Mouse (Mus musculus): Measurements from ENCODE around the gene Zfp691. TPM values are rescaled to one million over a fixed set of nuclear protein-coding genes. Genes with fewer than 3 reads are reported as not detected.
A peak's percentile ranks its signal among the peaks of the same experiment; 100 is the strongest.

Zfp691 gene
- polyA plus RNA-seq (2015; fragmentation: Nextera tagmentation; extraction: Ambion mirVana): 5.0 and 5.4 TPM in 2 replicates

DNA sequence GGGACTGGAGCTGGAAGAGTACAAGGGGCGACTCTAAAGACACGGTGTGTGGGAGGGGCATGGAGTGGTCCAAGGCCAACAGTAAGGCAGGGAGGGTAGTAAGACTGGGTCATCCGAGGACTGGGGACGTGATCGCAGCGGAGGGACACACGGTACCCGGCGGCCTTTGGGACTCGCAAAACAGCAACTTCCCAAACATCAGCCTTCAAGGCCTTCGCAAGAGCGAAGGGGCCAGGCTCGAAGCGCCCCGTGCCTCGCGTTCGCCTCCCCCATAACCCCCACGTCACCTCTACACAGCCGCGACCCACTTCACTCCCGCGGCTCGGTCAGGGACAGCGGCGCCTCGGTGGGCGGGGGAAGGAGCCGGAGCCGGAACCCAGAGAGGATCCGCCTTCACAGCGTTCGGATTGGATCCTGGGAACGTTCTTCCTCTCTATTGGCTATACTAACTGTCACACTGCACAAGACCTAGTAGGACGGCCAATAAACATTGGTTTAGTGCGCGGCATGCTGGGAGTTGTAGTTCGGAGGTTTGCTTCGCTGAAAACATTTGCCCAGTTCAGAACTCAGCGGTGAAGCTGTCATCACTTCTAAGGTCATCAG, at the start of gene Zfp691:
Zfp691 (minus strand) TSS at position 345 of the 603 bp plus-strand sequence.
- Histone ChIP-seq H3K4me2 (replicated peaks) (peak within 1 kb of the TSS; percentile 66), H3K9ac (replicated peaks) (peak within 1 kb of the TSS; percentile 81), H3K27me3 (no peaks in the 10 kb centered on the region), H3K4me3 (peak within 1 kb of the TSS; percentile 71), H3K27ac (replicated peaks) (peak within 1 kb of the TSS; percentile 29), H3K9me3 (no peaks in the 10 kb centered on the region), H3K36me3 (0 out of 2 replicates have a peak, but pooled peaks cover 3% of the 10 kb centered on the region), H3K4me1 (peaks cover 20% of the 10 kb centered on the region)
- under 1% methylated on average over 40 of the region's 40 CpGs for WGBS
- ATAC-seq (replicated peaks): peak; percentile 100

DNA sequence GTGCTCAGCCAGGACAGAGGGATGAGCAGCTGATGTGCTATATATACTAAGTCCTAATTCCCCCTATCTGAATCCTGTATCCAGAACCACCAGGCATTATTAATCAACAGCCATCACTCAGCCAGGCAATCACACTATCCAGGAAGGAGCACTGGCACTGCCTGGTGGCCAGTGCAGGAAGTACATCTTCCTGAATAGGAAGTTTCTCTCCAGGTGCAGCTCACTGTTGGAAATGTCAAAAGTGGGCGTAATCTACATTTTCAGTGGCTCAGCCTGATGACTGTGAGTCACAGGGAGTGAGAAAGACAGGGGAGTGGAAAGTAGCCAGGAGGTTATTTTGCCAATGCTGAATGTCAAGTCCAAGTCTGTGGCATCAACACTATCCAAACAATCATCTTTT, 49.7 kb upstream of the Zfp691 start:
- no peak overlapping the region for H3K9ac ChIP-seq (replicated peaks)
- H3K4me1 ChIP-seq: no peaks in the 10 kb centered on the region
- H3K4me2 ChIP-seq (replicated peaks): no peak overlapping the region
- ATAC-seq (replicated peaks): no peak
- H3K36me3 ChIP-seq: peaks cover 34% of the 10 kb centered on the region
- WGBS: 87% methylated on average over 1 of the region's 1 CpGs
- H3K27ac ChIP-seq (replicated peaks): no peak overlapping the region
- no peak overlapping the region for H3K4me3 ChIP-seq
- no peaks in the 10 kb centered on the region for H3K27me3 ChIP-seq
- no peaks in the 10 kb centered on the region for H3K9me3 ChIP-seq

DNA sequence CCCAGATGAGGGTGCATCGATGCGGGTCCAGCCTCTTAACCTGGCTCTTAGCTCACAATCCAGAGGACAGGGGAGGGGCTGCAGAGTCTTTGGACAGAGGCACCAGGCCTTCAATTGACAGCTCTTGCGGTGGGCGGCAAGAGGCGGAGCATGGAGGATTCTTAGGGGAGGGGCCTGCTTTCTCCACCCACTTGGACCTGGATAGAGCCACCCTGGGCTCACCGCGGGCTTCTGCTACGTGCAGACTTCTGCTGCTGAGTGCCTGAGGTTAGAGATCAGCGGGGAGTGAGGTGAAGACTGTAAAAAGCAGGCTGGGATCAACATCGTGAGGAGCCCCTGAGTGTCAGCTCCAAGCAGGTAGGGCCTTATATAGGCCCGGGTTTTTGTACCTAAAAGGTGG, 44.2 kb upstream of the Zfp691 start, which contains the start of gene Tmem269:
Tmem269 (minus strand) TSS at position 49 of the 400 bp plus-strand sequence.
- no peaks in the 10 kb centered on the region for H3K9me3 ChIP-seq
- no peak for ATAC-seq (replicated peaks)
- H3K4me3 ChIP-seq: no peak within 1 kb of the TSS
- no peak within 1 kb of the TSS for H3K4me2 ChIP-seq (replicated peaks)
- H3K36me3 ChIP-seq: no peaks in the 10 kb centered on the region
- no peaks in the 10 kb centered on the region for H3K4me1 ChIP-seq
- H3K27me3 ChIP-seq: no peaks in the 10 kb centered on the region
- H3K9ac ChIP-seq (replicated peaks): no peak within 1 kb of the TSS
- 8% methylated on average over 11 of the region's 11 CpGs for WGBS
- no peak within 1 kb of the TSS for H3K27ac ChIP-seq (replicated peaks)

DNA sequence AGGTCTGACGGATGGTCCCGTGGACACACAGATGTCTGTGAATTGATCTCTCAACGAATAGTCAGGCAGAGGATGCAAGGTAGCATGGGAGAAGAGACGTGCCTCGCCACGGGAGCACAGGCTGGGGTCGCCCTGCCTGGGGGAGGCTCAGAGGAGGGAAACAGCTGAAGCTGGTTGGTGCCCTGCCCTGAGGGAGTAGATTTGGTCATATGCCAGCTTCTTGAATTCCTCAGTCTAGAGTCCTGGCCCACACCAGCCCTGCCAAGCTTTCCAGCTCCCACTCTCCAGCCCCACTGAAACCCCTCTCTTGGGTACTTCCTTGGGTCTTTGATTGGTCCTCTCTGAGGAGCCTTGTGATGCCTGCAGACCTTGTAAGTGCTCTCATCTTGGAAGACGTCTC, 42.7 kb upstream of the Zfp691 start:
- no peak overlapping the region for H3K4me3 ChIP-seq
- H3K27ac ChIP-seq (replicated peaks): no peak overlapping the region
- no peaks in the 10 kb centered on the region for H3K27me3 ChIP-seq
- ATAC-seq (replicated peaks): 0 out of 2 replicates have a peak, but pooled peaks have one; percentile 57
- H3K9ac ChIP-seq (replicated peaks): no peak overlapping the region
- no peaks in the 10 kb centered on the region for H3K9me3 ChIP-seq
- WGBS: 78% methylated on average over 8 of the region's 8 CpGs
- H3K4me1 ChIP-seq: no peaks in the 10 kb centered on the region
- no peaks in the 10 kb centered on the region for H3K36me3 ChIP-seq
- H3K4me2 ChIP-seq (replicated peaks): no peak overlapping the region

DNA sequence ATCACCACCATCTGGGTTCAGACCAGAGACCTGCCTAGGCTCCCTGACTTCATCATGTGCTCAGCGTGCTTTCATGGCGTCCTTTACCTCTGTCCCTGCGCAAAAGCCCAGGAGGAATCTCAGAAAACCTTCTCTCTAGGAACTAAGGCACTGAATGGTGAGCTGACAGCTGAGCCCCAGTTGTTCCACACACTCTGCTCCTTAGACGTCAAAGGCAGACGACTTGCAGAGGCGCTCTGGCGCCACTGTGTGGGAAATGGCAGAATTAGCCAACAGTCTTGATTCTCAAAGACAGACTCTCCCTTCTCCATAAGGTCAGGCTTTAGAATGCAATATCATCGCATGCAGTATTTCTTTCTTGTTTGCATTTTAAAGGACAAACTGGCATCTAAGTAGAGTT, 30.7 kb upstream of the Zfp691 start:
- no peak overlapping the region for H3K9ac ChIP-seq (replicated peaks)
- H3K9me3 ChIP-seq: no peaks in the 10 kb centered on the region
- WGBS: 18% methylated on average over 8 of the region's 8 CpGs
- peak; percentile 62 for ATAC-seq (replicated peaks)
- H3K4me1 ChIP-seq: no peaks in the 10 kb centered on the region
- no peak overlapping the region for H3K27ac ChIP-seq (replicated peaks)
- H3K4me3 ChIP-seq: no peak overlapping the region
- H3K27me3 ChIP-seq: no peaks in the 10 kb centered on the region
- H3K36me3 ChIP-seq: peaks cover 11% of the 10 kb centered on the region
- H3K4me2 ChIP-seq (replicated peaks): no peak overlapping the region

GRCm38 (mm10) chr4:119198105-119198504, 24.1 kb upstream of the Zfp691 start:
- 89% methylated on average over 6 of the region's 6 CpGs for WGBS
- Histone ChIP-seq H3K9ac (replicated peaks) (no peak overlapping the region), H3K4me2 (replicated peaks) (no peak overlapping the region; the same call in 1 of the 2 replicates)

GRCm38 (mm10) chr4:119195582-119196320, 21.8 kb upstream of the Zfp691 start:
- peak; percentile 11; the same call in 1 of the 2 replicates for ATAC-seq (replicated peaks)
- H3K36me3 ChIP-seq: peaks cover 2% of the 10 kb centered on the region
- peak overlapping the region; percentile 76 for H3K27ac ChIP-seq (replicated peaks)
- H3K4me1 ChIP-seq: peaks cover 26% of the 10 kb centered on the region
- peak overlapping the region; percentile 64 for H3K9ac ChIP-seq (replicated peaks)
- H3K4me2 ChIP-seq (replicated peaks): peak overlapping the region; percentile 65
- H3K4me3 ChIP-seq: peak overlapping the region; percentile 75
- no peaks in the 10 kb centered on the region for H3K9me3 ChIP-seq
- no peaks in the 10 kb centered on the region for H3K27me3 ChIP-seq
- WGBS: 7% methylated on average over 18 of the region's 18 CpGs

More at GRCm38 (mm10) chr4:119198105-119198504, 24.1 kb upstream of the Zfp691 start:
- no peak for ATAC-seq (replicated peaks)
- Histone ChIP-seq H3K27ac (replicated peaks) (no peak overlapping the region), H3K4me3 (no peak overlapping the region), H3K27me3 (no peaks in the 10 kb centered on the region), H3K36me3 (peaks cover 11% of the 10 kb centered on the region), H3K9me3 (no peaks in the 10 kb centered on the region), H3K4me1 (peaks cover 26% of the 10 kb centered on the region)

DNA sequence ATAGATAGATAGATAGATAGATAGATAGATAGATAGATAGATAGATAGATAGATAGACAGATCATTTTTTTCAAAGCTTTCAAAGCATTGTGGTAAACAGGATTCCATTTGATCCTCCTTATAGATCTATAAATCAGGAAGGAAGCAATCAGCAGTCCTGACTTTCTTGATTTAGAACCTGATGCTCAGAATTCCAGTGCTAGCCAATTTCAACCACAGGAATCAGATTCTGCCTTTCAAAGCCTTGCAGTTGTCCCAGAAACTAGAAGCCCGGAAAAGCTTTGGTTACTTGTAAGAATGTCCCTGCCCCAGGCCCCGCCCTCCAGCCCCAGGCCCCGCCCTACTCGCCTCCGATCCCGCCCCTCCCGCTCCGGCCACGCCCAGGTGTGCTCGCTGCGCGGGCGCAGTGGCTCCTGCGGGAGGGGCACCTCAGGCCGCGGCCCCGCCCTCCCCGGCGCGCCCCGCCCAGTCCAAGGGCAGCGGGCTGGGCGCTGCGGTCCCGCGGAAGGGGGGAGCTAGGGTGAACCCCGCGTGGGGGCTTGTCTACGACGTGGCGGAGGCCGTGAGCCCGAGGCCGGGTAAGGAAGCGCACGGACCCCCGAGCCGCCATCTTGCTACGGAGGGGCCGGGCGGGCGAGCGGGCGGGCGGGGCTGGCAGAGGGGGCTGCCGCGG, 21.1 kb upstream of the Zfp691 start, which contains the start of gene Svbp:
Svbp (plus strand) TSS at position 398 of the 673 bp plus-strand sequence.
- Histone ChIP-seq H3K4me1 (peaks cover 26% of the 10 kb centered on the region), H3K4me3 (peak within 1 kb of the TSS; percentile 75), H3K27ac (replicated peaks) (peak within 1 kb of the TSS; percentile 76), H3K9me3 (no peaks in the 10 kb centered on the region), H3K9ac (replicated peaks) (peak within 1 kb of the TSS; percentile 64), H3K27me3 (no peaks in the 10 kb centered on the region), H3K36me3 (no peaks in the 10 kb centered on the region), H3K4me2 (replicated peaks) (peak within 1 kb of the TSS; percentile 65)
- 0% methylated on average over 37 of the region's 47 CpGs for WGBS
- ATAC-seq (replicated peaks): peak; percentile 90

GRCm38 (mm10) chr4:119192757-119193156, 18.8 kb upstream of the Zfp691 start:
- Histone ChIP-seq H3K36me3 (no peaks in the 10 kb centered on the region), H3K4me1 (peaks cover 19% of the 10 kb centered on the region), H3K27ac (replicated peaks) (no peak overlapping the region), H3K9ac (replicated peaks) (no peak overlapping the region), H3K27me3 (no peaks in the 10 kb centered on the region), H3K4me2 (replicated peaks) (no peak overlapping the region), H3K4me3 (no peak overlapping the region), H3K9me3 (no peaks in the 10 kb centered on the region)
- ATAC-seq (replicated peaks): no peak
- WGBS: 91% methylated on average over 4 of the region's 4 CpGs

DNA sequence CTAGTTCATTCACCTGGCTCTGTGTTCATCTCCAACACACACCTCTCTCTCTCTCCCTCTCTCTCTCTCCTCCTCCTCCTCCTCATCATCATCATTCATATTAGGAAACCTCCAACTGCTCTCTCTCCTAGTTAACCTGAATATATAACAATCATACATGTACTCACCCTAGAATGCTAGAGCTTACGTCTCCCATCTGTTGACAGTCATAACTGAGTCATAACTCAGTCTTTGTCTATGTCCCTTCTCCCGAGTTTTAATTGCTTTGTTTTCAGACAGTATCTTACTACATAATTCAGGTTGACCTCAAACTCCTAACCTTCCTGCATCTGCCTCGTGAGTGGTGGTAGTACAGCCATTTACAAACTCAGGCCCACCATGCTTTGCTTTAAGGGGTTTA, 17.3 kb upstream of the Zfp691 start:
- ATAC-seq (replicated peaks): no peak
- Histone ChIP-seq H3K9me3 (no peaks in the 10 kb centered on the region), H3K36me3 (no peaks in the 10 kb centered on the region), H3K9ac (replicated peaks) (no peak overlapping the region), H3K27ac (replicated peaks) (no peak overlapping the region), H3K27me3 (no peaks in the 10 kb centered on the region), H3K4me3 (no peak overlapping the region), H3K4me1 (peaks cover 4% of the 10 kb centered on the region), H3K4me2 (replicated peaks) (no peak overlapping the region)
- WGBS: 77% methylated on average over 3 of the region's 3 CpGs

- Histone ChIP-seq H3K4me3 (no peak overlapping the region), H3K9me3 (no peaks in the 10 kb centered on the region), H3K36me3 (no peaks in the 10 kb centered on the region), H3K27ac (replicated peaks) (no peak overlapping the region), H3K9ac (replicated peaks) (no peak overlapping the region), H3K4me1 (no peaks in the 10 kb centered on the region), H3K27me3 (no peaks in the 10 kb centered on the region; the same call in 1 of the 2 replicates), H3K4me2 (replicated peaks) (no peak overlapping the region)
- 90% methylated on average over 8 of the region's 8 CpGs for WGBS
- no peak for ATAC-seq (replicated peaks)
Measured at GRCm38 (mm10) chr4:119190618-119191017, 16.6 kb upstream of the Zfp691 start.

DNA sequence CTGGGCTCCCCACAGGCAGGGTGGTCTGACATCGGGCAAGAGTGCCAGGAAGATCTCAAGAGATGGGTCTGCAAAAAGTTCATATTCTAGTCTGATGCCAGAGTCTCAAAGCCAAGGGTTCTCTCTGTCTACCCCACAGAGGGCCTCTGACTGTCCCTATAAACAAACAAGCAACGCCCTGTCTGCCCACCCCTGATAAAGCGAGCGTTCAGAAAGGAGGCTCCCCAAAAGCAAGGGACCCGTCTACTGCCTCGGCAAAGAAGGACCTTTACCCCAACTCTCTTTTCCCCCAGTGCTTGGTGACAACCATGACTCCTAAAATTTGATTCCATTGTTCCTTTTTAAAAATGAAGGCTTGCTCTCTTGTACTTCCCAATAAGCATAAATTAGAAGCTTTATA, 15.9 kb upstream of the Zfp691 start, which contains the start of gene Ermap:
Ermap (minus strand) TSS at position 148 of the 400 bp plus-strand sequence.
- Histone ChIP-seq H3K27me3 (no peaks in the 10 kb centered on the region; the same call in 1 of the 2 replicates), H3K9ac (replicated peaks) (no peak within 1 kb of the TSS), H3K27ac (replicated peaks) (no peak within 1 kb of the TSS), H3K4me2 (replicated peaks) (no peak within 1 kb of the TSS), H3K4me3 (no peak within 1 kb of the TSS), H3K9me3 (no peaks in the 10 kb centered on the region), H3K36me3 (no peaks in the 10 kb centered on the region), H3K4me1 (no peaks in the 10 kb centered on the region)
- 77% methylated on average over 6 of the region's 6 CpGs for WGBS
- no peak for ATAC-seq (replicated peaks)
